Mouse (Mus musculus) kidney, adult 2 months (tissue): ENCODE results near the gene Derl3.

ENCODE experiments used
- CTCF ChIP-seq: fragments of 200-500 bp; conservative IDR thresholded peaks from 2 replicates; pipeline ENCODE4 v1.5.1; 2011; ENCODE audit warnings: low read depth, mild to moderate bottlenecking, control low read depth, low read length, moderate library complexity, mixed read lengths; ENCODE audit not compliant: insufficient read depth, insufficient read length
- POLR2A ChIP-seq: fragments of 200-500 bp; IDR thresholded peaks from one replicate; pipeline ENCODE4 v1.6.1; 2011; ENCODE audit warnings: low read depth, low read length, control low read depth

- peak; percentile 46 for TF ChIP-seq CTCF
- TF ChIP-seq POLR2A, result no peak
These were observed 31.1 kb downstream of the Derl3 start for GRCm38 (mm10) chr10:75924324-75924723.
